Mouse (Mus musculus) layer of hippocampus, adult 9-10 months (tissue): ENCODE measurements at regions not wholly inside any gene's neighbourhood (a gene's known extent, or its start where the extent isn't known, plus 50 kb on each side); places are given as distances from the start of the nearest gene placed in this dataset.
A peak's percentile ranks its signal among the peaks of the same experiment; 100 is the strongest.

Experiments used
- DNase-seq: peaks from one replicate; pipeline ENCODE4 v3.0.0; 2022; ENCODE audit warnings: low spot score

DNA sequence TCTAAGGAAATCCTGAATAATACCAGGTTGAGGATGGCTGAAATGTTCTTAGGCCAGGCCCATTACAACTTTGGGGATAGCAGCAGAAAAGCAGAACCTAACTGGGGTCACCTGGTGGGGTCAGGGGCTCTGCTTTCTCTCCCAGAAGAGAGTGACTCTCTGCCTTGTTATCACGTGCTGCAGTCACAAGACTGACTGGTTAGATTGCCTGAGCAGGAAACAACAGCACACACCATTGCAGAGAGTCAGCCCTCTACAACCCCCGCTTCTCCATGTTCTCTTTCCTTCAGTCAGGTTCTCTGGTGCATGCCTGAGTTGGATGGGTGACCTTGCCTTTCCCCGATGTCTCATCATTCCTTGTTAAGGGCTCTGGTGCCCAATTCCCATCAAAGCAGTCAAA lies 91.2 kb upstream of the Hsd17b12 start:
- no peak for DNase-seq

DNA sequence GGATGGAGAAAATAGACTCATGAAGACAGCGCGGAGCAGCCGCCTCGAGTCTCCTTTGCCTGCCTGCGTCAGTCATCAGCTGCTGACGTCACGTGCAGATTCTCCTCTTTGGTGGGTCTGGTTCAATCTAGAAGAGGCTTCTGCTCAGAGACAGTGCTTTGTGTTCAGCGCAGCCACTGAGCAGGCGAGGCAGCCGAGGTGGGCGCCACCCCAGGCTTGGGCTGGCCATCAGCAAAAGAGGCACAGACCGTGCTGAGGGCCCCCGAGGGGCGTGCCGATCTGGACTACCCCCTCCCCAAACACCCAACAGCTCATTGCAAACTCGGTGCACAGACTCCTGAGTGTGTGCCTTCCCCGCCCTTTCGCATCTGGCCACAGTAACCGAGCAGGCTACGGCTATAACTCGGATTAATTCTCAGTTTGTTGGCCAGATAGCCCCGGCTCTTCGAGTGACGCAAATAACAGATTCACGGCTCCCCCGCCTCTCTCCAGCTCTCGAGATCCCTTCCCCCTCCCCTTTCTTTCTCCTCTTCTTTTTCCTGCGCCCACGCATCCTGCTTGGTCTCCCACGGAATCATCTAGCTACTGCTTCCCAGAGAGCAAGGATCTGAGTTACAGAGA lies 89.2 kb upstream of the Hsd17b12 start:
- no peak for DNase-seq

DNA sequence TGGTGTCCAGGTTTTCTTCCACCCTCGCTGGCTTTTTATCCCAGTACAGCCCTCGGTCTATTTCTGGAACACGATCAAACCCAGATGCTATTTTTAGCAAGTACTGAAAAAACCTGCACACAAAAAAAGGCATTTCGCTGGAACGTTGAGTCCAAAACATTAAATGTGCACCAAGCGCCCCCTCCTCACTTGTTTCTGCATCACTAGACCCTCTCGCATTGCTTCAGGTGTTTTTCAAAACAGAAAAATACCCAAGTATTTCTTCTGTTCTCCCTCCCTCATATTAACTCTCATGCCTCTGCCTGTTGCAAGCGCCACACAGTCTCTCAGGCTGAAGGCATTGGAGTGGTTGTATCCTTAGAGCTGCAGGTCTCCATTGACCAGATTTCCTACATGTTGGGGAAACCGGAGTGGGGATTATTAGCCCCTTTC lies 88.4 kb upstream of the Hsd17b12 start:
- DNase-seq = no peak

DNA sequence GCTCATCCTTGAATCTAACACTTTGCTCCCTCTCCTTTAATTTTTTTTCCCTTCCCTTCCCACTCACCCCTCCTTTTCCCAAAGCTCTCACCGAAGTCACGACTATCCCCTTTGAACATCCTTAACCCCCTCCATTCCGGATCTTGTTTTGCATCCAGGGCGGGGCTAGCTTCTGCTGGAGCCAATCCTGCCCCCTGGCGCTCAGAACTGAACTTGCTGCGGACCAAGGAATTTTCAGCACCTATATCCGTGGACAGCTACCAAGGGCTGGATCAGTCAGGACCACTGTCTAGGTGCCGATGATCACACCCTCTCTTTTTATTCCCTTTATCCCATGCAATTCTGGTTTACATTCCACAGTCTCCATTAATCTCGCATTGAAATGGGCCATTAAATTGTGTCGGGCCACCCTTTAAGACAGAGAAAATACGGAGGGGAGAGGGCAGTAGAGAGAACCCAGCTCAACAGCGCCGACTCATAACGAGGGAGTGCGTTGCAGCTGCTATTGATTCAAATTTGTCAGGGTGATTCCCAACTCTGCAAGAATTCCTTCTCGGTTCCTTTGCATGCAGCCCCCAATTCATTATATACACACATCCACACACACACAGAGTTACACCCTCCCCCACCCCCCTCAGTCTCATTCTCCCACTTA lies 87.7 kb upstream of the Hsd17b12 start:
- peak; percentile 71 for DNase-seq

DNA sequence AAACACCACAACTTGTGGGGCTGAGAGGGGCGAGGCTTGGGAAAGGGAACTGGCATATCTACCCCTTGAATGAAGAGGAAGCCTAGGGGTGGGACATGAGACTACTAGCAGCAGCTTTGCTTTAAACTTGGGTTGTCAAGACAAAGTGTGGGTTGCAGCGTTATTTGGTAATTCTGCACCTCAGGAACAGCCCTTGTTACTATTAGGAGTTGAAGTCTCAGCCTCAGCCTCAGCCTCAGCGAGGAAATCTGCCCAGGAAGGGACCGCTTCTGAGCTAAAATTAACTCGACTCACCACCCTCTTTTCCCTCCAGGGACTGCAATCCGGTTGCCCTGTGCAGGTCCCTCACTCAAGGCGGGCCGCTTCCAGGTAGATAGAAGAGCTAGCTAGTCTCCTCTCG lies 86.4 kb upstream of the Hsd17b12 start:
- DNase-seq = no peak

DNA sequence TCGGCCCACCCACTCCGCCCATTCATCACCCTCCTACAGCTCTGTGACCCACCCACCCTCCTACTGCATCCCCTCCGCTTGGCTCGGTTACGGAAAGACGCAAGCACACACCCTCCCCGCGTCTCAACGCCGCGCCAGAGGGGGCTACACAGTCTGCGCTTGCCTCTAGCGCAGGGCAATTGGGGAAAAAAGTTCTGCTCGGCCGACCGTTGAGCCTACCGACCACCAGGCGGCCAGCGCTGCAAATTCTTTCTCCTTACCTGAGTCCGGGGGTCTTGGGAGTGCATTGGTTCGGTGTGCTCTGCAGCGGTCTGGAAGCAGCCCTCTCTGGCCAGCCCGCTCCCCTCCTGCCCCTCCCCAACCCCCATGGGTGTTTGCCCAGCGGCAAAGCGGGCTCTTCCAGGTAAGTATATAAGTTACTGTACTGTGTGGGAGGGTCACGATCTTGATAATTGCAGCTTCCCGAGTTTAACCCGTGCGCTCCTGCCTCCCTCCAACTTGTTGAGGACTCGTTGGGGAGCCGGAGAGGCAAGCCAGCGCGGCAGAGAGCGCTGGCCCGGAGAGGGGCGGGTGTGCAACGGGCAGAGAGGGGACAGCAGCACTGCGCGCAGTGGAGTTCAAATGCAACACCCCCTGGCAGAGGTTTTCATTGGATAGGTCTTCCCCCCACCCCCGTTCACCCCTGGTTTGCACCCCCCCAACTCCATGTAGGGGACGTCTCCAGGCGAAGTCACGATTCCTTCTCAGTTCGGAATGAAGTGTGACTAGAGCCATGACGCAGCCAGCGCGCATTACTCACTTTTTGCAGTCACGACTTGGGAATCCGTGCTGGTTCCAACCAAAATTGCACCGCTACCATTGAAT lies 85.5 kb upstream of the Hsd17b12 start:
- no peak for DNase-seq

DNA sequence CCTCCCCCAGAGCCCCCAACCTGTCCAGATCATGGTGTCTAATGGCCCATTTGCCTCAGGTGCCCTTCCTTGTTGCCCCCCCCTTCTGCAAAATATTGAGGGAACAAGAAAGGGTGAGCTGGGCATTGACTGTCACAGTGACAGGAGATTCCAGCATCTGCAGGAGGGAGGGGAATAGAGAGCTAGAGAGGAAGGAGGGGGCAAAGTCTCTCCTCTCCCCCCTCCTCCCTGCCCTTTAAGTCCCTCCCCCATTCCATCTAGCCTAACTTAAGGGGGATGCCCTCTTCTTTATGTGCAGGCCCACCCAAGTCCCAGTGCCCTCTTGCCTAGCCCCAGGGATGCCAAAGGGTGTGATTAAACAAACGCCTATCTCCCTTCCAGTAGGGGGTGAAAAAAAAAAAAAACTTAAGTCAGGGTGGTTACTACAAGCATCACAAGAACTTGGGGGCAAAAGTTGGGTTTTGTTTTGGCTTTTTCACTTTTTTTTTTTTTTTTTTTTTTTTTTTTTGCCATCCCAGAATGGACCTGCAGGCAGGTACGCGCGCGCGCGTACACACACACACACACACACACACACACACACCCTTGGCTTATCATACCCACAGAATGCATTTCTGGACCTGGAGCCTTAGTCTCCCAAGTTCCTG lies 84.8 kb upstream of the Hsd17b12 start:
- no peak for DNase-seq

DNA sequence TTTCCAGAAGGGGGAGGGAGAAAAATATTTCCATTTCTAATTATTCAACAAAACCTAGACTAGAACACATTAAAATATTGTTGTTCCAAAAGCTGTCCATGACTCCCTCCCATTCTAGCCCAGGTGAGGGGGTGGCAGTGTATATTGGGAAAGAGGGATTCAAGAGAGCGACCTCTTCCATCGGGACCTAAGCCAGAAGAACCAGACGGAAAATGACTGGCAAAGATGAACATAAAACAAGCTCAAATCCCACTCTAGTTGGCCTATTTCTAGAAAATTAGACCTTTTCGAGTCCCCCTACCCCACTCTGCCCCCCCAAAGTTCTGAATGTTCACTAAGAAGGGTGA lies 84.3 kb upstream of the Hsd17b12 start:
- DNase-seq = no peak

DNA sequence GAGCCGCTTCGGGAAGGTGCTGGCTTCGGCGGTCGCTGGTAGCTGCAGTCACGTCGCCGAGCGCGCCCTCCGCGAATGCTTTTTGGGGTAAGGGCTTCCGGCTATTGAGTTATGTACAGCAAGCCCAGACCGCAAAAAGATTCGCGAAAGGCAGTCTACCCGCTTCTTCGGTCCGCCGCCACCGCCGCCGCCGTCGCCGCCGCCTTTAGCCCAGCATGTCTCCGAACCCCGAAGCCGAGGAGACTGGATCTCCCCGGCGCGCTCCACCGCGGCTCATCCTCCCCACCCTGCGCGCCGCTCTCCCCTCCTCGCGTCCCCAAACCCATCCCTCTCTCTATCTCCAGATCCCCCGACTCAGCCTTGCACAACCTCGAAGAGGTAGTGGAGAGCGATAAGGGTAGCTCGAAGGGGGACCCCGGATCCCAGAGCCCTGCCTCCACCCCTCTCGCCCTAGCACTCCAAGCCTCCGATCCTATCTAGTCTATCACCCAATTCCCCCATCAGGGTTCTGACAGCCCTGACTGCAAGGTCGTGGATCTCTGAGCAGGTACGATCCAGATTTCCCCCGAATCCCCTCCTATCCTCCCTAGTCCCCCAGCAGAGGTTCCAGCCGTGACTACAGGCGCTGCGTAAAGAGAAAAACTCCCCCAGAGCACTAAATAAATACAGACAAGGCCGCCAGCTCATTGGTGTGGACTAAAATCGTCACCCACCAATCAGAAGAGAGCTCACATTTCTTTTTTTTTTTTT lies 83.7 kb upstream of the Hsd17b12 start:
- no peak for DNase-seq

DNA sequence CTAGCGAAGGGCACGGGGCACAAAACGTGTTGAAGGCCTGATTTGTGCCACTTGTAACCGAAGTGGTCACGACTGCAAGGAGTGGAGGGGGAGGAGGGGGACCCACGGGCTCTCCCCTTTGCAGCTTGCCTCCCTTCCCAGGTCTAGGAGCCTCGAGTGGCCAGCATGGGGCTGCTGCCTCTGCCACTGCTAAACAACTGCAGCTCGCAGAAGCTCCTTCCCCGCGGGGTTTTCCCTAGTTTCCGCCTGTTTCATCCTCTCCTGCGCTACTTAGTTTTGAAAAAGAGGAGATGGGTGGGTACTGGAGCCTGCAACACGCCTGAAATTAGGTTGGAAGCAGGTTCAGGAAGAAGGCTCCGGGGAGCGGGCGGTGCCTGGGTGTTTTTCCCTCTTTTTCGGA lies 82.6 kb upstream of the Hsd17b12 start:
- DNase-seq = no peak

DNA sequence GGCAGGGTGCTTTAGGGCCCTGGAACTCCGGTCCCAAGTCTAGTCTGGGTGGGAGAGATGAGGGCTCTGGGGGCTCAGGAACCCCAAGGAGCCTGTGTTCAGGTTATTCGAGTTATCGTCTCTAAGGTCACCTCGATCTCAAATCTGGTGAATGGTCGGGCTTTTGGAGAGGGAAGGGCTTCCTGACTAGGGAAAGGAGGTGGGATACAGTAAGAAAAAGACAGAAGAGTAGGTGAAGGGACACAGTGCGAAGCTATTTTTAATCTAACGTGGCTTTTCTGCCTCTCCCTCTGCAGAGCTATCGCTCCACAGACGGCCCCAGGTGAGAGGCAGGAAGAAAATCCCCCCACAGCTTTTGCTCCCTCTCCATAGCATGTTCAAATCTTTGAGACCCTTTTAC lies 81.8 kb upstream of the Hsd17b12 start:
- no peak for DNase-seq

DNA sequence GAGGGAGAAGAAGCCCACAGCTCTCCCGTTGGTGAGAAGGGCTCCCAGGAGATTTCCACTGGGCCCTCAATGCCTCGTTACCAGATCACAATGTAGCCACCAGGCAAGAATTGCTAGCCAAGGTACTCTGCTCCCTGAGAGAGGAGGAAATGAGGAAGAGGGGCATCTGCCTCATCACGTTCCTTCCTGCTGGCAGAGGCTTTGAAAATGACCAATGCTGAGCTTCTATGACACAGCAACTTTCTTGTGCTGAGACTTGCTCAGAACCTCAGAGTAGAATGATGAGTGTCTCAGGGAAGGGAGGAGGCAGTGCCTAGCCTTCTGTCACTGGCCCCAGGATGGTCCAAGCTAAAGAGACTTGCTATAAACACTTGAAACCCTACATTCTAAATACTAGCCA lies 78.7 kb upstream of the Hsd17b12 start:
- no peak for DNase-seq

DNA sequence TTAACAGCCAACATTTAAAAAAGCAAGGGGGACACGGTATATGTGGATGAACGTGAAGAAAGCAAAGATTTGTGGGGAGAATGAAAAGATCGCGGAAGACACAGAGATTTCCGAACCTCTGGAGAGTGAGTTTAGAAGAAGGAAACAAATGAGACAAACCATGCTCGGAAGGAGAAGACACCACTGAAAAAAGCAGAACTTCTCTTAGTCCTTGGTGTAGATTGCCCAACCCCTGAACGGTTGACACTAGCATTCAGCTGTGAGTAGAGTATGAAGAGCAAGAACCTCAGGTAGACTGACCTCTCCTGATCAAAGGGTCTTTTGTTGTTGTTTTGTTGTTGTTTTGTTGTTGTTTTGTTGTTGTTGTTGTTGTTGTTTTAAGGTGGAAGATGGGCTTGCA lies 75.8 kb upstream of the Hsd17b12 start:
- DNase-seq = no peak

DNA sequence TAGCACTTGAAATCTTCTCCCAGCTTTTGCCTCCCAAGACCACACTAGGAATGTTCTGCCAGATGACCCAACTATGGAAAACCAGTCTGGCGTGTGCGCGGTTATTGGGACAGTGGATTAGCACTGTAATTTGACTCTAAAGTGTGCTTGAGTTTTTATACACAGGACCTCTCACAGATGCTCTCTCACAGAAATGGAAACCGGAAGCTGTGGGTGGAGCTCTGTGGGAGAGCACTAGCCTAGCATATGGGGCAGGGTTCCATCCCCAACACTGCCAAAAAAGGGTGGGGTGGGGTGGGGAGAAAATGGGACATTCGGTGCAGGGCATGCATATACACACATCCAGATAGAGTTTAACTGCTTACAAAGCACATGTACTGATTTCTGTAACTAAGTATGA lies 61.7 kb upstream of the Hsd17b12 start:
- DNase-seq = no peak

DNA sequence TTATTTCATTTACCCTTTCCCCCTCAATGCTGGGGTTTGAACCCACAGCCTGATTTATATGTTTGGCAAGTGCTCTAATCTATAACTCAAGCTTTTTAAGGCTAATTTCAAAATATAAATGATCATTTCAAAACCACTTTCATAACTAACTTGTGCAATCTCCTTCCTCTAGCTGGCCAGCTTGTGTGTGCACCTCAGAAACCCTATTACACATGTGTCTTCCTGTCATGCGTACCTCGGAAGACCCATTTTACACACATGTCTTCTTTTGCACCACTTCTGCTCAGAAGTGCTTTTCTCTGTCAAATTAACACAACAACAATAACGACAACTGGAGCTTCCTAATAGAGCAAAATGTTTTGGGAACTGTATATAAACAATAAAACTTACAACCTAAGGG lies 59.7 kb upstream of the Hsd17b12 start:
- no peak for DNase-seq

DNA sequence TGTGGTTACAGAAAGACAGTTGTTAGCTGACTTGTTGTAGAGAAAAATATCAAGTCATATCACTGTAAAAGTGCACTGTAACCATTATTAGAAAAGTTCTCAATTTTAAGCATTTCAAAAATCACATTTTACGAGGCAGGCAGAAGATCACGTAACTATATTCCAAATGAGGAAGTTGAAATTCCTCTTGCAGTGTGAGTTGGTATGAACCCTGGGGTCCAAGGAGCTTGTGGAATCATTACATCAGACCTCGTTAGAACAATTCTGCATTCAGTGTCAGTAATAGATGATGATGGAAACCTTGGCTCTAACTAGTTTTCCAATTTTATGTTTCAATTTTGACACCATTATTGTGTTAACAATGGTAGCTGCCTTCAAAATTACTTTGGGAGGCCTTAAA lies 57.7 kb upstream of the Hsd17b12 start:
- DNase-seq = no peak
